Mouse (Mus musculus): ENCODE results near the gene Bicdl1. TPM values are rescaled to one million over a fixed set of nuclear protein-coding genes. Genes with fewer than 3 reads are reported as not detected.

Gene Bicdl1
- polyA plus RNA-seq, 1 experiment, result 6.5 TPM

DNA sequence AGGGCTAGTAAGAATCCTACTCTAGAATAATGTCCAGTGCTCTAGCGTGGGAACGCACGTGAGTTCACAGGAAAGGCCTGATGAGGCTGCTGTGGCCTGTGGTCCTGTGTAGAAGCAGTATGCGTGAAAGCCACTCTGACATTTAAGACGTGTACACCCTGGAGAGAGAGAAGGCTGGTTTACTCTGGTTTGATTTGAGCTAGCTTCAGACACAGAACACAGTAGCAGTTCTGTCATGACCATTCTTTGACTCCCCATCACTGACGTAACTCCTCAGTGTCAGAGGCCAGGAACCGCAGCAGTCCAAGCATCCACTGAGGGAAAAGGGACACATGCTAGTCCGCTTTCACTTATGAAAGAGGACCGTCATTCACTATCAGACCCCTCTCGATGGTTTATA lies 46.3 kb downstream of the Bicdl1 start:
- TF ChIP-seq GATA1 (IDR thresholded peaks at IDR 0.05; ENCODE audit: borderline replicate concordance, low read length), result no peak
- TF ChIP-seq FLI1 (IDR thresholded peaks at IDR 0.05; ENCODE audit: low read length), result no peak
- Histone ChIP-seq H3K36me3 (replicated peaks; ENCODE audit: low read length) (no peaks in the 10 kb centered on the region), H3K9me3 (no peaks in the 10 kb centered on the region), H3K4me1 (no peaks in the 10 kb centered on the region), H3K4me3 (replicated peaks) (no peak overlapping the region), H3K27me3 (replicated peaks) (peaks cover 11% of the 10 kb centered on the region)

DNA sequence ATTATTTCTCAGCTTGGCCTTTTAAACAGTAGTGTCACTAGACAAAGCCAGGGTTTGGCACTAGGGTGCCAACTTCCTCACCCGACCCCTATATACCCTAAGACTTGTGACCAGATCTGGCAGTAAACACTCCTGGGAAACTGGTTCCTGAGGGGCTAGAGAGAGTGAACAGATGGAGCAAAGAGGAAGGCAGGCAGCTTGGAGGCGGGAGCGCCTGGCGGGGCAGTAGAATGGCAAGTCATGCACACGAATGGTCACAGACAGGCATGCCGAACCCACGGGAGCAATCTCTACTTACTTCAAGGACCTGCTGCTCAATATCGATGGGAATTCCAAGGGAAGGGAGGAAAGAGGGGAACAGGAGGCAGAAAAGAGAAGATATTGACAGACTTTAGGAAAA lies 59.6 kb downstream of the Bicdl1 start:
- H3K36me3 ChIP-seq (replicated peaks; ENCODE audit: low read length), result no peaks in the 10 kb centered on the region
- TF ChIP-seq GATA1 (IDR thresholded peaks at IDR 0.05; ENCODE audit: borderline replicate concordance, low read length), result no peak
- no peak for TF ChIP-seq FLI1 (IDR thresholded peaks at IDR 0.05; ENCODE audit: low read length)
- no peak overlapping the region for H3K4me3 ChIP-seq (replicated peaks)
- H3K9me3 ChIP-seq, result no peaks in the 10 kb centered on the region
- no peaks in the 10 kb centered on the region for H3K4me1 ChIP-seq
- peaks cover 45% of the 10 kb centered on the region for H3K27me3 ChIP-seq (replicated peaks)

- Histone ChIP-seq H3K27me3 (replicated peaks) (peaks cover 52% of the 10 kb centered on the region), H3K36me3 (replicated peaks; ENCODE audit: low read length) (no peaks in the 10 kb centered on the region), H3K9me3 (peaks cover 3% of the 10 kb centered on the region), H3K4me3 (replicated peaks) (no peak overlapping the region), H3K4me1 (no peaks in the 10 kb centered on the region)
- TF ChIP-seq FLI1 (IDR thresholded peaks at IDR 0.05; ENCODE audit: low read length), result no peak
- TF ChIP-seq GATA1 (IDR thresholded peaks at IDR 0.05; ENCODE audit: borderline replicate concordance, low read length), result no peak
Measured at GRCm38 (mm10) chr5:115670406-115670805, 61.0 kb downstream of the Bicdl1 start.

DNA sequence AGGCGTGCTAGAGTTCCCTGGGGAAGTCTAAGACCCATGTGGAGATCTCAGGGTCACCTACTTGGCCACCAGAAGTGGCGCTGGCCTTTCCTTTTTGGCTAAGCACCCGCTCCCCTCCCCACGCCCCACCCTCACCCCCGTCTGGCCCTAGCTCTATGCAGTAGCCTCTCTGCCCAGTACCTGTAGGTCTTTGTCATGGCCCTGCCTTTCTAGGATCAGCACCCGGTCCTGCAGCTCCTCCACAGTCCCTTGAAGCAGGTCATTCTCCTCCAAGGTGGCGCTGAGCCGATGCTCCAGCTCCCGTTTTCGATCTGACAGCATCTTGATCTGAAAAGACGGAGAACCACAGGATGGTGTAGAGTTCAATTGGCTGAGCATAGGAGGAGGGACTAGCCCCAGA lies 61.4 kb downstream of the Bicdl1 start:
- Histone ChIP-seq H3K9me3 (peaks cover 7% of the 10 kb centered on the region), H3K36me3 (replicated peaks; ENCODE audit: low read length) (no peaks in the 10 kb centered on the region), H3K27me3 (replicated peaks) (peaks cover 53% of the 10 kb centered on the region), H3K4me3 (replicated peaks) (no peak overlapping the region), H3K4me1 (no peaks in the 10 kb centered on the region)
- no peak for TF ChIP-seq FLI1 (IDR thresholded peaks at IDR 0.05; ENCODE audit: low read length)
- no peak for TF ChIP-seq GATA1 (IDR thresholded peaks at IDR 0.05; ENCODE audit: borderline replicate concordance, low read length)

GRCm38 (mm10) chr5:115668986-115669385 lies 62.4 kb downstream of the Bicdl1 start:
- Histone ChIP-seq H3K36me3 (replicated peaks; ENCODE audit: low read length) (no peaks in the 10 kb centered on the region), H3K27me3 (replicated peaks) (peaks cover 49% of the 10 kb centered on the region), H3K9me3 (peaks cover 10% of the 10 kb centered on the region), H3K4me1 (no peaks in the 10 kb centered on the region), H3K4me3 (replicated peaks) (no peak overlapping the region)
- TF ChIP-seq FLI1 (IDR thresholded peaks at IDR 0.05; ENCODE audit: low read length) (no peak), GATA1 (IDR thresholded peaks at IDR 0.05; ENCODE audit: borderline replicate concordance, low read length) (no peak)

GRCm38 (mm10) chr5:115667894-115668293 lies 63.5 kb downstream of the Bicdl1 start:
- TF ChIP-seq FLI1 (IDR thresholded peaks at IDR 0.05; ENCODE audit: low read length), result no peak
- no peak overlapping the region for H3K4me3 ChIP-seq (replicated peaks)
- no peaks in the 10 kb centered on the region for H3K36me3 ChIP-seq (replicated peaks; ENCODE audit: low read length)
- peaks cover 10% of the 10 kb centered on the region for H3K9me3 ChIP-seq
- no peaks in the 10 kb centered on the region for H3K4me1 ChIP-seq
- H3K27me3 ChIP-seq (replicated peaks), result peaks cover 52% of the 10 kb centered on the region

- Histone ChIP-seq H3K4me3 (replicated peaks) (no peak overlapping the region), H3K9me3 (peaks cover 10% of the 10 kb centered on the region), H3K36me3 (replicated peaks; ENCODE audit: low read length) (no peaks in the 10 kb centered on the region), H3K27me3 (replicated peaks) (peaks cover 50% of the 10 kb centered on the region), H3K4me1 (no peaks in the 10 kb centered on the region)
- TF ChIP-seq FLI1 (IDR thresholded peaks at IDR 0.05; ENCODE audit: low read length) (no peak), GATA1 (IDR thresholded peaks at IDR 0.05; ENCODE audit: borderline replicate concordance, low read length) (no peak)
Measured at GRCm38 (mm10) chr5:115667210-115667609, 64.2 kb downstream of the Bicdl1 start.

DNA sequence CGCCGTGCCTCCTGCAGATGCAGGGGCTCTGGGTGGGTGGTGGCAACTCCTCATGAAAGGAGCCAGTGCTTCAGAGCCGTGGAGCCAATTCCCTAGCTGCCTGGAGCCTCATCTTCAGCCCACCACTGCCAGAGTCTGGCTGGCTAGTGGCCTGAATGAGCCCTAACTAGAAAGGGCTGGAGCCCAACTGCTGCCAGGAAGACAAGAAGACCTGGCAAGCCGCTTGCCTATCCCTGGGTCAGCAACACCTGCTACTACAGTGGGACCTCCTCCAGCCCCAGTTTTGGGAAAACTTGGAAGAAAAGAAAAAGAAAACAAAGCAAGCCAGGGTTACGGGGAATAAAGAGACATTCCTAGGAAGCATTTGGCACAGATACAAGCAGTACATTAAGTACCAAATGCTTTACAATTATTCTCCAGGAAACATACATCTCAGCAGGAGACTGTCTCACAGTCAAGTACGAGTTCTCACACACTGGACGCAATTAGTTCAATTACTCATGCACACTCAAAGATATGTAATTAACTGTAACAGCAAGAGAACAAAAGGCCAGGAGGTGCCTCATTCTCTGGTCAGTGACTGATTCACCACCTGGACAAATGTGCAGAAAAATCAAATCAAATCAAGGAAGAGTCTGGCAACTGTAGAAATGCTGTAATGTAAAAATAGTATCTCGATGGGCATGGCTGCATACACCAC lies 64.9 kb downstream of the Bicdl1 start:
- Histone ChIP-seq H3K27me3 (replicated peaks) (peaks cover 47% of the 10 kb centered on the region), H3K36me3 (replicated peaks; ENCODE audit: low read length) (no peaks in the 10 kb centered on the region), H3K4me3 (replicated peaks) (no peak overlapping the region), H3K4me1 (no peaks in the 10 kb centered on the region), H3K9me3 (peaks cover 10% of the 10 kb centered on the region)
- TF ChIP-seq FLI1 (IDR thresholded peaks at IDR 0.05; ENCODE audit: low read length), result no peak
- TF ChIP-seq GATA1 (IDR thresholded peaks at IDR 0.05; ENCODE audit: borderline replicate concordance, low read length), result no peak

GRCm38 (mm10) chr5:115662658-115663057 lies 68.8 kb downstream of the Bicdl1 start:
- Histone ChIP-seq H3K4me3 (replicated peaks) (no peak overlapping the region), H3K9me3 (peaks cover 10% of the 10 kb centered on the region), H3K27me3 (replicated peaks) (peaks cover 52% of the 10 kb centered on the region), H3K4me1 (peaks cover 8% of the 10 kb centered on the region), H3K36me3 (replicated peaks; ENCODE audit: low read length) (no peaks in the 10 kb centered on the region)
- TF ChIP-seq GATA1 (IDR thresholded peaks at IDR 0.05; ENCODE audit: borderline replicate concordance, low read length), result no peak

DNA sequence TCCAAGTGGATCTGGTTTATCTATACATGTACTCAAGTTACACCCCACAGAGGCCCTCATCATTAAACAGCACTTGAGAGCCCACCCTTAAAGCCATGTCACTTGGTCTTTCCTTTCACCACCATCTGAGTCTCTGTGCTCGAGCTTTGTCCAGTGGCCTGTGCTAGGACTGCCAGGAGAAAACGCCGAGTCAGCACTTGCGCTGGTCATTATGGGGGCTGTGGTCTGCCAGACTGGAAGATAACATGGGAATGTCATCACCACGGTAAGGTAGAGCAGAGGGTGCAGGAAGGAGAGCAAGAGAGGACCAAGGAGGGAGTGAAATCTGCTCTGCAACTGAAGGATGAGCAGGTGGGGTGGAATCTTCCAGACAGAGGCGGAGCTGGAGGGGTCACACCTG lies 73.1 kb downstream of the Bicdl1 start:
- H3K36me3 ChIP-seq (replicated peaks; ENCODE audit: low read length), result no peaks in the 10 kb centered on the region
- H3K4me3 ChIP-seq (replicated peaks), result no peak overlapping the region
- H3K4me1 ChIP-seq, result peaks cover 27% of the 10 kb centered on the region
- no peak for TF ChIP-seq GATA1 (IDR thresholded peaks at IDR 0.05; ENCODE audit: borderline replicate concordance, low read length)
- TF ChIP-seq FLI1 (IDR thresholded peaks at IDR 0.05; ENCODE audit: low read length), result no peak
- H3K27me3 ChIP-seq (replicated peaks), result peaks cover 56% of the 10 kb centered on the region
- H3K9me3 ChIP-seq, result no peaks in the 10 kb centered on the region

- no peak for TF ChIP-seq GATA1 (IDR thresholded peaks at IDR 0.05; ENCODE audit: borderline replicate concordance, low read length)
- TF ChIP-seq FLI1 (IDR thresholded peaks at IDR 0.05; ENCODE audit: low read length), result no peak
- H3K36me3 ChIP-seq (replicated peaks; ENCODE audit: low read length), result no peaks in the 10 kb centered on the region
- peaks cover 50% of the 10 kb centered on the region for H3K27me3 ChIP-seq (replicated peaks)
- peaks cover 31% of the 10 kb centered on the region for H3K4me1 ChIP-seq
- H3K9me3 ChIP-seq, result no peaks in the 10 kb centered on the region
- no peak overlapping the region for H3K4me3 ChIP-seq (replicated peaks)
Measured at GRCm38 (mm10) chr5:115657234-115657633, 74.2 kb downstream of the Bicdl1 start.

All from megakaryocyte, embryonic 14.5 days (primary cell).